Mouse (Mus musculus) liver, adult 2 months (tissue): Measurements from ENCODE around the gene Med29.

Experiments
- CTCF ChIP-seq: fragments of 200-500 bp; IDR thresholded peaks from 2 replicates; pipeline ENCODE4 v1.5.1; 2011; ENCODE audit warnings: low read depth, low read length, control low read depth
- POLR2A ChIP-seq: fragments of 200-500 bp; IDR thresholded peaks from 2 replicates; pipeline ENCODE4 v1.6.1; 2011; ENCODE audit warnings: low read length, control low read depth; ENCODE audit not compliant: insufficient read depth; ENCODE audit errors: extremely low read depth

DNA sequence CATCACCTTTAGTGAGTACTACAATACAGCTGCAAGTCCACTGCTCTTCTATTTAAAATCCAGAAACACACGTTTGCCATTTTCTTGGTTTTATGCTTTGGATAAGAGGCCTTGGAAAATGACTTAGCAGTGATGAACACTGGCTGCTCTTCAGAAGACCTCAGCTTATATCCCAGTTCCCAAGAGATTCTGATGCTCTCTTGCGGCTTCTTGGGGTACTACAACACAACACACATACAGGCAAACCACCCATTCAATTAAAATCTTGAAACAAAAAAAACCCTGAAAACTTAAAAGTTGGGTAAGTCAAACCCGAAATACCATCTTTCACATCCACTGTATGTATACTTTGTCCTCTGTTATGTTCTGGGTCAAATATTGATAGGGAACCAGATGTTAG is 5.5 kb upstream of the Med29 start:
- TF ChIP-seq CTCF (no peak), POLR2A (no peak)
